Mouse (Mus musculus) bone marrow, adult 2 months (tissue): ENCODE data around the gene Ckb.

ENCODE experiments used
- CTCF ChIP-seq: fragments of 200-500 bp; IDR thresholded peaks from 2 replicates; pipeline ENCODE4 v1.5.1; 2011; ENCODE audit warnings: low read length, control low read depth; ENCODE audit not compliant: control insufficient read depth, insufficient read depth
- POLR2A ChIP-seq: fragments of 200-500 bp; IDR thresholded peaks from 2 replicates; pipeline ENCODE4 v1.6.1; 2011; ENCODE audit warnings: low read depth, mild to moderate bottlenecking, control low read depth, low read length, borderline replicate concordance; ENCODE audit not compliant: control insufficient read depth

- no peak for TF ChIP-seq POLR2A
- no peak for TF ChIP-seq CTCF
These were observed 11.5 kb downstream of the Ckb start for GRCm38 (mm10) chr12:111660628-111661027.
